Mouse (Mus musculus): Measurements from ENCODE around the gene Dnah6.

- TF ChIP-seq POLR2A (IDR thresholded peaks at IDR 0.05; ENCODE audit: borderline replicate concordance, control insufficient read depth, low read depth, low read length) (no peak), CTCF (IDR thresholded peaks at IDR 0.05; ENCODE audit: control insufficient read depth, insufficient read depth, low read length) (no peak)
These were observed 11.9 kb downstream of the Dnah6 start for GRCm38 (mm10) chr6:73209598-73209997.
